Comparison of ENCODE assay signal across 8 mouse cellular contexts in genomic region chr2:165857395-165857831, GRCm38 (mm10). TPM values are rescaled to one million over a fixed set of nuclear protein-coding genes. Genes with fewer than 3 reads are reported as not detected.
DNase-seq lines count a peak whose midpoint lies in the region; ATAC-seq and TF ChIP-seq lines count a peak whose summit lies in the region.

No protein-coding gene starts in this region.

- H3K4me2 ChIP-seq in forebrain, embryonic 12.5 days: peak overlapping the region; percentile 47
- peak overlapping the region; percentile 34 for H3K4me2 ChIP-seq in lung, postnatal 0 days (replicated peaks; ENCODE audit: low read depth, low read length)

- peak; percentile 37; the same call in 1 of the 2 replicates for ATAC-seq in forebrain, embryonic 12.5 days (ENCODE audit: low FRiP score)
- ATAC-seq in lung, postnatal 0 days: peak; percentile 52

- H3K4me1 ChIP-seq in spleen, adult 2 months (ENCODE audit: control insufficient read depth, insufficient read depth, insufficient read length): peaks cover 17% of the 10 kb centered on the region; the same call in 1 of the 2 replicates
- peaks cover 81% of the 10 kb centered on the region for H3K4me1 ChIP-seq in forebrain, embryonic 12.5 days
- H3K4me1 ChIP-seq in lung, postnatal 0 days (ENCODE audit: insufficient read depth, low read depth, low read length): peaks cover 52% of the 10 kb centered on the region

- WGBS in spleen, adult 2 months: 44% methylated on average over 4 of the region's 4 CpGs
- 2% methylated on average over 4 of the region's 4 CpGs for WGBS in forebrain, embryonic 12.5 days
- WGBS in lung, postnatal 0 days: 25% methylated on average over 4 of the region's 4 CpGs

- no peak for DNase-seq in spleen, adult 2 months (ENCODE audit: low read depth in 1 of 2, low spot score in 2 of 2)
- DNase-seq in spleen, adult 18-20 months: no peak
- DNase-seq in kidney, adult 8-10 months: peak; percentile 81 to 89
- DNase-seq in lung, postnatal 0 days (ENCODE audit: low spot score): peak; percentile 87
- no peak for DNase-seq in adrenal gland, adult 2 months
- DNase-seq in yolk sac, embryonic 10.5 days (ENCODE audit: low spot score): no peak
- DNase-seq in left cerebral cortex, postnatal 10 days (ENCODE audit: extremely low spot score in 1 of 2, low spot score in 2 of 2): no peak

- intact Hi-C loops in left cerebral cortex, postnatal 10 days (cut with DNase I): no loop called here

- 0 out of 2 replicates have a peak, but pooled peaks have one; percentile 33 for TF ChIP-seq EP300 in lung, postnatal 0 days (IDR thresholded peaks at IDR 0.05)

- TF ChIP-seq CTCF in spleen, adult 2 months (IDR thresholded peaks at IDR 0.05; ENCODE audit: extremely low read depth, insufficient read depth, insufficient read length, insufficient replicate concordance): no peak
- no peak for TF ChIP-seq CTCF in lung, postnatal 0 days (IDR thresholded peaks at IDR 0.05)

- no peak for TF ChIP-seq POLR2A in spleen, adult 2 months (IDR thresholded peaks at IDR 0.05; ENCODE audit: low read depth, low read length)

- no peaks in the 10 kb centered on the region for H3K27me3 ChIP-seq in spleen, adult 2 months (ENCODE audit: control insufficient read depth, insufficient read depth, low read length)
- no peaks in the 10 kb centered on the region for H3K27me3 ChIP-seq in forebrain, embryonic 12.5 days
- no peaks in the 10 kb centered on the region for H3K27me3 ChIP-seq in lung, postnatal 0 days (replicated peaks; ENCODE audit: insufficient read depth, low read length)

- H3K4me3 ChIP-seq in spleen, adult 2 months (ENCODE audit: extremely low read depth, insufficient read depth, insufficient read length): no peak overlapping the region
- no peak overlapping the region for H3K4me3 ChIP-seq in forebrain, embryonic 12.5 days (replicated peaks)
- H3K4me3 ChIP-seq in lung, postnatal 0 days (ENCODE audit: low read depth, low read length): no peak overlapping the region

- H3K27ac ChIP-seq in spleen, adult 2 months (ENCODE audit: insufficient read depth, low read length): peak overlapping the region; percentile 85
- peak overlapping the region; percentile 93 for H3K27ac ChIP-seq in forebrain, embryonic 12.5 days
- H3K27ac ChIP-seq in lung, postnatal 0 days (ENCODE audit: low read length): peak overlapping the region; percentile 96

- peaks cover 9% of the 10 kb centered on the region for H3K36me3 ChIP-seq in spleen, adult 2 months (ENCODE audit: control insufficient read depth, insufficient read depth, low read length)
- H3K36me3 ChIP-seq in forebrain, embryonic 12.5 days (replicated peaks): peaks cover 16% of the 10 kb centered on the region; the same call in 1 of the 2 replicates
- H3K36me3 ChIP-seq in lung, postnatal 0 days (ENCODE audit: insufficient read depth, low read length): no peaks in the 10 kb centered on the region

- H3K9me3 ChIP-seq in forebrain, embryonic 12.5 days: no peaks in the 10 kb centered on the region
- no peaks in the 10 kb centered on the region for H3K9me3 ChIP-seq in lung, postnatal 0 days (ENCODE audit: low read length)

- peak overlapping the region; percentile 49; the same call in 1 of the 2 replicates for H3K9ac ChIP-seq in forebrain, embryonic 12.5 days
- H3K9ac ChIP-seq in lung, postnatal 0 days (replicated peaks; ENCODE audit: low read depth): peak overlapping the region; percentile 48; the same call in 1 of the 2 replicates

RNA-seq across cellular contexts. Expression of gene Zmynd8, which starts 41.4 kb away (rescaled TPM):
- polyA plus RNA-seq in spleen, adult 2 months (2012; rRNA removed): 25.0 and 25.4 TPM in 2 replicates
- 67.6 and 71.5 TPM in 2 replicates for polyA plus RNA-seq in forebrain, embryonic 12.5 days (2016; fragmentation: Nextera tagmentation; extraction: Ambion mirVana)
- polyA plus RNA-seq in lung, postnatal 0 days (2015; fragmentation: Nextera tagmentation; extraction: Ambion mirVana): 30.7 and 32.1 TPM in 2 replicates
- total RNA-seq in adrenal gland, adult 2 months (2021): 10 to 100 TPM; 53.9 to 56.5 TPM
- 21.3 and 22.2 TPM in 2 replicates for polyA plus RNA-seq in adrenal gland, adult 2 months (2012; rRNA removed)
- 100 to 1,000 TPM; 101 to 104 TPM for total RNA-seq in left cerebral cortex, postnatal 10 days (2021)

Comparison
In these comparisons a context has a peak if more than half of its experiments do, and no peak if none do; other contexts are left out.
1. DNase-seq: peak in kidney, adult 8-10 months (2 of 2) and lung, postnatal 0 days (single experiment); none in spleen, adult 2 months (0 of 2), spleen, adult 18-20 months (0 of 2), adrenal gland, adult 2 months (single experiment), yolk sac, embryonic 10.5 days (single experiment) and left cerebral cortex, postnatal 10 days (0 of 2).
2. Peak in every context shown above with its lines, with median percentiles within 50 percentile points of each other: H3K27ac ChIP-seq.